In the genomic region with DNA sequence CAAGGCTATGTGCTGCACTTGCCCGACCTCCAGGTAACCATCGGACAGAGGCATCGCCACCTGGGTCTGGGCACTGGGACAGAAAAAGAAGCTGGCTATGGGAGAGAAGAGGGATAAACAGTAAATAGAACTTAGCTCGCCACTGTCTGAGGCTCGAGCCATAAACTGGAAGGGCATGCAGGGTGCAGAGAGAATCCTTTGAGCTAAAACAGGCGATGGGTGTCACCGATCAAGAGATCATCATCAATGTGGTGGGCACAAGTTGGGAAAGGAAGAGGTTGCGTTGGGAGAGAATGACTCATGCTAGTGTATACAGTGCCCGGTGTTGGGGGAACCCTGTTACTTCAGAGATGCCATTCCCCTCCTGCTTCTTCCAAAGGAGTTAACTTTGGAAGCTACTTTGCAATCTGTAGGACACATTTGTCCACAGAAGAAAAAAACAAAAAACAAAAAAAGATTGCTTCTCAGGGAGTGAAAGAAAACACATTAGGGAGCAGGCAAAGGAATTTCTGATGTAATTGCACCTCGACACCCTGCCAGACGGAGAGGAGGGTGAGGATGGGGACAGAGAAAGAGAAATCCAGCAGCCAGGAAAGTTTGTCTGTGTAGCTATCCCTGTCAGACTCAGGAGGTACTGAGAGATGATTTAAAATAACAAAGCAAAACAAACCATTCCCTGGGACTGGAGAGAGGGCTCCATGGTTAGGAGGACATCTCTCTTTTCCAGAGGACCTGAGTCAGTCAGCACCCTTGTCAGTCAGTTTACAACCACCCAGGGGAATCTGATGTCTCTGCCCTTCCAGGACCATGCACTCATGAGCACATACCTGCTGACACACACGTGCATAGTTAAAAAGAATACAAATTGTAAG, we compare ENCODE assay signal across 8 mouse cellular contexts. TPM values are rescaled to one million over a fixed set of nuclear protein-coding genes. Genes with fewer than 3 reads are reported as not detected.
DNase-seq lines count a peak whose midpoint lies in the region; ATAC-seq and TF ChIP-seq lines count a peak whose summit lies in the region.

No protein-coding gene starts in this region.

- peak overlapping the region; percentile 72 for H3K4me3 ChIP-seq in heart, adult 2 months
- peak overlapping the region; percentile 89 for H3K4me3 ChIP-seq in bone marrow macrophage, adult 2 months (ENCODE audit: insufficient read depth, low read length)
- H3K4me3 ChIP-seq in heart, postnatal 0 days (ENCODE audit: low read depth, low read length): peak overlapping the region; percentile 63

- TF ChIP-seq POLR2A in heart, adult 2 months (IDR thresholded peaks at IDR 0.05; ENCODE audit: insufficient read depth, low read depth, low read length): no peak
- no peak for TF ChIP-seq POLR2A in bone marrow macrophage, adult 2 months (IDR thresholded peaks at IDR 0.05; ENCODE audit: borderline replicate concordance, low read depth, low read length)

- no peak for TF ChIP-seq CTCF in heart, adult 2 months (IDR thresholded peaks at IDR 0.05)
- no peak for TF ChIP-seq CTCF in bone marrow macrophage, adult 2 months (IDR thresholded peaks at IDR 0.05; ENCODE audit: low read depth, low read length)
- no peak for TF ChIP-seq CTCF in heart, postnatal 0 days (IDR thresholded peaks at IDR 0.05; ENCODE audit: low read depth)

- H3K4me1 ChIP-seq in heart, adult 2 months (ENCODE audit: control insufficient read depth, insufficient read depth, low read length): peaks cover 3% of the 10 kb centered on the region
- peaks cover 18% of the 10 kb centered on the region for H3K4me1 ChIP-seq in bone marrow macrophage, adult 2 months (ENCODE audit: control insufficient read depth, insufficient read depth, low read length)
- peaks cover 5% of the 10 kb centered on the region; the same call in 1 of the 2 replicates for H3K4me1 ChIP-seq in heart, postnatal 0 days (ENCODE audit: control insufficient read depth, insufficient read depth)

- WGBS in heart, adult 2 months: 16% methylated on average over 12 of the region's 12 CpGs
- 17% methylated on average over 12 of the region's 12 CpGs for WGBS in heart, postnatal 0 days

- H3K27ac ChIP-seq in heart, adult 2 months: peak overlapping the region; percentile 83
- peak overlapping the region; percentile 100 for H3K27ac ChIP-seq in bone marrow macrophage, adult 2 months (ENCODE audit: insufficient read depth, low read depth, low read length)
- peak overlapping the region; percentile 75 for H3K27ac ChIP-seq in heart, postnatal 0 days (ENCODE audit: low read depth)

- intact Hi-C loops in heart, adult 2 months (cut with DNase I): loop anchor here (2.0 to 10.0 kb wide), 2 partner anchors 47 to 49 kb away; partner anchors contain the start of gene Ttll4
- intact Hi-C loops in heart, postnatal 25 days (cut with DNase I): loop anchor here (5.0 kb wide), 1 partner anchor 127 kb away; the partner anchor contains the start of genes Bcs1l and Zfp142

- H3K36me3 ChIP-seq in heart, adult 2 months (ENCODE audit: control insufficient read depth, insufficient read depth, low read length): no peaks in the 10 kb centered on the region
- H3K36me3 ChIP-seq in heart, postnatal 0 days (replicated peaks; ENCODE audit: control insufficient read depth, insufficient read depth, low read length): no peaks in the 10 kb centered on the region

- peak; percentile 14; the same call in 1 of the 2 replicates for ATAC-seq in heart, postnatal 0 days (ENCODE audit: insufficient read depth, low read depth)
- ATAC-seq in megakaryocyte-erythroid progenitor cell, adult 5-6 weeks (replicated peaks; ENCODE audit: low FRiP score, low TSS enrichment, poor library complexity, severe bottlenecking): 0 out of 2 replicates have a peak, but pooled peaks have one; percentile 12

- no peak for DNase-seq in heart, adult 2 months
- no peak for DNase-seq in heart, postnatal 25 days (ENCODE audit: low spot score)
- DNase-seq in heart, postnatal 0 days (ENCODE audit: low spot score): no peak
- no peak for DNase-seq in right cerebral cortex, postnatal 14 days
- DNase-seq in ovary, postnatal 36 days (ENCODE audit: low spot score): no peak
- DNase-seq in adrenal gland, postnatal 10 days: no peak

- peak overlapping the region; percentile 92 for H3K9ac ChIP-seq in heart, adult 2 months (ENCODE audit: low read depth, low read length)
- H3K9ac ChIP-seq in heart, postnatal 0 days (replicated peaks; ENCODE audit: low read depth, low read length): peak overlapping the region; percentile 71

- H3K27me3 ChIP-seq in heart, adult 2 months (ENCODE audit: control insufficient read depth, insufficient read depth, low read length): no peaks in the 10 kb centered on the region
- no peaks in the 10 kb centered on the region for H3K27me3 ChIP-seq in heart, postnatal 0 days (ENCODE audit: control insufficient read depth, insufficient read depth, low read length)

- H3K79me2 ChIP-seq in heart, adult 2 months (replicated peaks; ENCODE audit: control insufficient read depth, insufficient read depth, low read length): no peaks in the 10 kb centered on the region

- H3K9me3 ChIP-seq in heart, postnatal 0 days (replicated peaks; ENCODE audit: control insufficient read depth, low read length): no peaks in the 10 kb centered on the region

- peak overlapping the region; percentile 84 for H3K4me2 ChIP-seq in heart, postnatal 0 days (ENCODE audit: low read depth, low read length)

- TF ChIP-seq EP300 in heart, adult 2 months (IDR thresholded peaks at IDR 0.05; ENCODE audit: insufficient read depth, low read depth, low read length): no peak
- no peak for TF ChIP-seq EP300 in heart, postnatal 0 days (IDR thresholded peaks at IDR 0.05; ENCODE audit: low read depth)

RNA-seq across cellular contexts. Expression of gene Cyp27a1, which starts 0.7 kb away (rescaled TPM):
- total RNA-seq in heart, adult 2 months (2021): 10 to 100 TPM; 10.1 to 18.1 TPM
- 17.0 and 22.2 TPM in 2 replicates for polyA plus RNA-seq in heart, adult 2 months (2012; rRNA removed)
- 10 to 100 TPM; 11.1 to 11.9 TPM for total RNA-seq in heart, postnatal 25 days (2021)
- 165 and 189 TPM in 2 replicates for polyA plus RNA-seq in bone marrow macrophage, adult 2 months (2012; ENCODE audit: insufficient read depth, insufficient read length, missing spikeins)
- 6.7 and 13.5 TPM in 2 replicates for total RNA-seq in heart, postnatal 0 days (2014; rRNA removed; ENCODE audit: low replicate concordance)
- 10.5 and 11.9 TPM in 2 replicates for polyA plus RNA-seq in heart, postnatal 0 days (2015; fragmentation: Nextera tagmentation; extraction: Ambion mirVana)
- total RNA-seq in megakaryocyte-erythroid progenitor cell, adult 5-6 weeks (2014; fragmentation: Nextera tagmentation): 2.0 TPM in 1 of 2 replicates, not detected in the other
- total RNA-seq in megakaryocyte-erythroid progenitor cell, adult 5-6 weeks (2017): 1.9 TPM in 1 of 2 replicates, not detected in the other
- 10 to 100 TPM; 15.1 to 15.2 TPM for total RNA-seq in adrenal gland, postnatal 10 days (2021)

RNA-seq across cellular contexts. Expression of gene Prkag3, which starts 34.9 kb away (rescaled TPM):
- 1 to 10 TPM; 1.1 to 1.3 TPM for total RNA-seq in heart, adult 2 months (2021)
- 2.1 and 3.0 TPM in 2 replicates for polyA plus RNA-seq in heart, adult 2 months (2012; rRNA removed)
- 1 to 10 TPM in 1 of 2 experiments, under 1 TPM in 1; 0.96 to 2.7 TPM for total RNA-seq in heart, postnatal 25 days (2021)
- polyA plus RNA-seq in bone marrow macrophage, adult 2 months (2012; ENCODE audit: insufficient read depth, insufficient read length, missing spikeins): not detected in 2 replicates
- 2.4 and 9.6 TPM in 2 replicates for total RNA-seq in heart, postnatal 0 days (2014; rRNA removed; ENCODE audit: low replicate concordance)
- polyA plus RNA-seq in heart, postnatal 0 days (2015; fragmentation: Nextera tagmentation; extraction: Ambion mirVana): 2.0 and 2.5 TPM in 2 replicates
- not detected in 2 replicates for total RNA-seq in megakaryocyte-erythroid progenitor cell, adult 5-6 weeks (2014; fragmentation: Nextera tagmentation)
- total RNA-seq in megakaryocyte-erythroid progenitor cell, adult 5-6 weeks (2017): not detected in 2 replicates
- 1 to 10 TPM in 1 of 2 experiments, under 1 TPM in 1; 0.69 to 1.1 TPM for total RNA-seq in adrenal gland, postnatal 10 days (2021)

RNA-seq across cellular contexts. Expression of gene Ttll4, which starts 52.5 kb away (rescaled TPM):
- 10 to 100 TPM in 1 of 2 experiments, 1 to 10 TPM in 1; 9.7 to 10.9 TPM for total RNA-seq in heart, adult 2 months (2021)
- polyA plus RNA-seq in heart, adult 2 months (2012; rRNA removed): 6.6 and 15.5 TPM in 2 replicates
- 10 to 100 TPM; 11.6 to 12.1 TPM for total RNA-seq in heart, postnatal 25 days (2021)
- polyA plus RNA-seq in bone marrow macrophage, adult 2 months (2012; ENCODE audit: insufficient read depth, insufficient read length, missing spikeins): 15.3 and 22.1 TPM in 2 replicates
- 13.4 and 22.9 TPM in 2 replicates for total RNA-seq in heart, postnatal 0 days (2014; rRNA removed; ENCODE audit: low replicate concordance)
- polyA plus RNA-seq in heart, postnatal 0 days (2015; fragmentation: Nextera tagmentation; extraction: Ambion mirVana): 3.5 and 4.7 TPM in 2 replicates
- total RNA-seq in megakaryocyte-erythroid progenitor cell, adult 5-6 weeks (2014; fragmentation: Nextera tagmentation): 46.8 and 55.5 TPM in 2 replicates
- total RNA-seq in megakaryocyte-erythroid progenitor cell, adult 5-6 weeks (2017): 19.8 and 38.2 TPM in 2 replicates
- total RNA-seq in adrenal gland, postnatal 10 days (2021): 10 to 100 TPM; 15.0 to 25.9 TPM

RNA-seq across cellular contexts. Expression of gene Wnt6, which starts 57.6 kb away (rescaled TPM):
- under 1 TPM; 0.32 to 0.70 TPM for total RNA-seq in heart, adult 2 months (2021)
- 0.38 and 0.39 TPM in 2 replicates for polyA plus RNA-seq in heart, adult 2 months (2012; rRNA removed)
- under 1 TPM in 1 of 2 experiments, not detected in 1; 0.20 TPM for total RNA-seq in heart, postnatal 25 days (2021)
- polyA plus RNA-seq in bone marrow macrophage, adult 2 months (2012; ENCODE audit: insufficient read depth, insufficient read length, missing spikeins): 0.62 and 1.0 TPM in 2 replicates
- total RNA-seq in heart, postnatal 0 days (2014; rRNA removed; ENCODE audit: low replicate concordance): 0.23 and 0.88 TPM in 2 replicates
- 0.11 and 0.21 TPM in 2 replicates for polyA plus RNA-seq in heart, postnatal 0 days (2015; fragmentation: Nextera tagmentation; extraction: Ambion mirVana)
- not detected in 2 replicates for total RNA-seq in megakaryocyte-erythroid progenitor cell, adult 5-6 weeks (2014; fragmentation: Nextera tagmentation)
- total RNA-seq in megakaryocyte-erythroid progenitor cell, adult 5-6 weeks (2017): not detected in 2 replicates
- 1 to 10 TPM; 2.6 to 4.2 TPM for total RNA-seq in adrenal gland, postnatal 10 days (2021)
